Mouse (Mus musculus): ENCODE measurements around the gene Farsa.

Gene Farsa

GRCm38 (mm10) chr8:84910551-84910950, 53.8 kb downstream of the Farsa start:
- no peak for DNase-seq (ENCODE audit: low spot score in 2 of 2)

- no peak for DNase-seq (ENCODE audit: low spot score in 2 of 2)
Observed at GRCm38 (mm10) chr8:84911854-84912253, 55.1 kb downstream of the Farsa start.

GRCm38 (mm10) chr8:84912391-84912790, 55.6 kb downstream of the Farsa start:
- no peak for DNase-seq (ENCODE audit: low spot score in 2 of 2)

- peak in 1 of 2 experiments; percentile 54 for DNase-seq (ENCODE audit: low spot score in 2 of 2)
Observed at GRCm38 (mm10) chr8:84912895-84913501, 56.2 kb downstream of the Farsa start.

- no peak for DNase-seq (ENCODE audit: low spot score in 2 of 2)
Observed at GRCm38 (mm10) chr8:84913502-84913900, 56.7 kb downstream of the Farsa start.

GRCm38 (mm10) chr8:84913960-84914359, 57.2 kb downstream of the Farsa start:
- no peak for DNase-seq (ENCODE audit: low spot score in 2 of 2)

GRCm38 (mm10) chr8:84915269-84915668, 58.5 kb downstream of the Farsa start:
- DNase-seq (ENCODE audit: low spot score in 2 of 2) = no peak

- no peak for DNase-seq (ENCODE audit: low spot score in 2 of 2)
Observed at GRCm38 (mm10) chr8:84917781-84918180, 61.0 kb downstream of the Farsa start.

- DNase-seq (ENCODE audit: low spot score in 2 of 2) = no peak
Observed at GRCm38 (mm10) chr8:84918646-84919045, 61.9 kb downstream of the Farsa start.
